Mouse (Mus musculus) spleen, postnatal 36 days (tissue): Measurements from ENCODE around the gene Cecr2.
"Not testable (repeated sequence)": the region's sequence is repeated elsewhere in the genome, so short reads cannot be mapped to it uniquely, and the experiment has no call there.

Experiments
- DNase-seq, 2 experiments: peaks; one replicate each; pipeline ENCODE4 v3.0.0; 2022; ENCODE audit warnings: low spot score in 2 of 2, mixed read lengths in 1 of 2

Cecr2 gene

GRCm38 (mm10) chr6:120665816-120666760 is at the start of gene Cecr2:
Gene Cecr2, plus strand, starts transcription at chr6:120666369.
- DNase-seq = peak; percentile 72 to 80

GRCm38 (mm10) chr6:120617586-120617985 is 48.6 kb upstream of the Cecr2 start:
- DNase-seq = no peak

GRCm38 (mm10) chr6:120618518-120619402 is 47.4 kb upstream of the Cecr2 start:
- peak; percentile 59 to 67 for DNase-seq

- no peak for DNase-seq
These were observed 46.0 kb upstream of the Cecr2 start for GRCm38 (mm10) chr6:120620193-120620592.

- no peak for DNase-seq
These were observed 41.1 kb upstream of the Cecr2 start for GRCm38 (mm10) chr6:120625081-120625480.

GRCm38 (mm10) chr6:120627096-120627495 is 39.1 kb upstream of the Cecr2 start:
- DNase-seq = peak in 1 of 2 experiments; percentile 23

GRCm38 (mm10) chr6:120628963-120629362 is 37.2 kb upstream of the Cecr2 start:
- DNase-seq = no peak

GRCm38 (mm10) chr6:120635391-120636028 is 30.7 kb upstream of the Cecr2 start:
- DNase-seq = no peak

GRCm38 (mm10) chr6:120639547-120639946 is 26.6 kb upstream of the Cecr2 start:
- DNase-seq = no peak

GRCm38 (mm10) chr6:120641866-120642378 is 24.2 kb upstream of the Cecr2 start:
- no peak for DNase-seq

- no peak for DNase-seq
These were observed 22.4 kb upstream of the Cecr2 start for GRCm38 (mm10) chr6:120643776-120644175.

GRCm38 (mm10) chr6:120644346-120645299 is 21.5 kb upstream of the Cecr2 start:
- no peak for DNase-seq

GRCm38 (mm10) chr6:120647246-120648028 is 18.7 kb upstream of the Cecr2 start:
- not testable (repeated sequence) for DNase-seq

GRCm38 (mm10) chr6:120648205-120648604 is 18.0 kb upstream of the Cecr2 start:
- DNase-seq = no peak

- DNase-seq = no peak
These were observed 13.5 kb upstream of the Cecr2 start for GRCm38 (mm10) chr6:120652666-120653065.

- no peak for DNase-seq
These were observed 10.5 kb upstream of the Cecr2 start for GRCm38 (mm10) chr6:120655702-120656101.

- DNase-seq = no peak
These were observed 7.3 kb upstream of the Cecr2 start for GRCm38 (mm10) chr6:120658848-120659247.

GRCm38 (mm10) chr6:120665415-120665815 is 754 bp upstream of the Cecr2 start:
- DNase-seq = peak; percentile 39 to 44

- DNase-seq = peak; percentile 50 to 56
These were observed 722 bp downstream of the Cecr2 start for GRCm38 (mm10) chr6:120666761-120667421.
